Mouse (Mus musculus) bone marrow macrophage, adult 2 months (primary cell): ENCODE results near the gene Tmem237.

Experiments
- CTCF ChIP-seq: IDR thresholded peaks from 2 replicates; pipeline ENCODE4 v1.5.1; 2012; ENCODE audit warnings: low read depth, mild to moderate bottlenecking, low read length, moderate library complexity
- POLR2A ChIP-seq: IDR thresholded peaks from 2 replicates; pipeline ENCODE4 v1.6.1; 2012; ENCODE audit warnings: mild to moderate bottlenecking, low read depth, low read length, borderline replicate concordance

DNA sequence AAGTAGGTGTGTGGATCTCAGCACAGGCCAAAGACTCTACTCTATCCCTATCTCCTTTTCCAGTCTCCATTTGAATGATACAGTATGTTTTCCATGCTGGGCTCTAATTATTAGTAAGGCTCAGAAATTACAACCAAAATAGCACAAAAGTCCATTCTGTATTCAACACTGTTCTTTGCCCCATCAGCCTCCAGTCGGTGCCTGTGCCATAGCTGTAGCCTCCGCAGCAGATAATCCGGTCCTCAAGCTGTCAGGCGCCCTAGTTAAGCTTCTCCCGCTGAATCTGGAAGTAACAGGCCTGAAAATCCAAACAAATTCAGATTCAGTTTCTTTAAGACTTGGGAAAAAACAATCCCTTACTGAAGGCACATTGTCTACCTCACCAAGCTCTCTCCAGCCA is 43.7 kb upstream of the Tmem237 start:
- TF ChIP-seq CTCF: no peak
- no peak for TF ChIP-seq POLR2A
